Mouse (Mus musculus) 416B (cell line): ENCODE results near the gene Ube2r2.
A peak's percentile ranks its signal among the peaks of the same experiment; 100 is the strongest.

Experiments used
- DNase-seq: peaks from one replicate; pipeline ENCODE4 v3.0.0; 2011; ENCODE audit warnings: low read depth

The Ube2r2 gene

GRCm38 (mm10) chr4:41118706-41119292 is 16.7 kb upstream of the Ube2r2 start:
- peak; percentile 84 for DNase-seq

- peak; percentile 100 for DNase-seq
These were observed 11.2 kb upstream of the Ube2r2 start, which contains the start of gene Nol6 for GRCm38 (mm10) chr4:41124180-41124951. Gene Nol6, minus strand, starts transcription at chr4:41124455.

- DNase-seq: peak; percentile 85
These were observed 6.1 kb upstream of the Ube2r2 start for GRCm38 (mm10) chr4:41129406-41129805.

- no peak for DNase-seq
These were observed 5.7 kb upstream of the Ube2r2 start for GRCm38 (mm10) chr4:41129836-41130235.

GRCm38 (mm10) chr4:41132471-41132870 is 3.1 kb upstream of the Ube2r2 start:
- no peak for DNase-seq

GRCm38 (mm10) chr4:41133529-41134291 is 1.8 kb upstream of the Ube2r2 start:
- peak; percentile 35 for DNase-seq

GRCm38 (mm10) chr4:41134935-41135710 is 420 bp upstream of the Ube2r2 start:
- peak; percentile 90 for DNase-seq

- DNase-seq: peak; percentile 75
These were observed 887 bp downstream of the Ube2r2 start for GRCm38 (mm10) chr4:41136454-41136805.

- peak; percentile 36 for DNase-seq
These were observed 1.3 kb downstream of the Ube2r2 start for GRCm38 (mm10) chr4:41136811-41137210.

GRCm38 (mm10) chr4:41140174-41140875 is 4.8 kb downstream of the Ube2r2 start:
- no peak for DNase-seq

GRCm38 (mm10) chr4:41142601-41143000 is 7.1 kb downstream of the Ube2r2 start:
- no peak for DNase-seq

GRCm38 (mm10) chr4:41149891-41150290 is 14.3 kb downstream of the Ube2r2 start:
- DNase-seq: no peak

- DNase-seq: no peak
These were observed 15.6 kb downstream of the Ube2r2 start for GRCm38 (mm10) chr4:41151186-41151585.

- DNase-seq: peak; percentile 35
These were observed 17.6 kb downstream of the Ube2r2 start for GRCm38 (mm10) chr4:41153146-41153545.

- DNase-seq: no peak
These were observed 21.4 kb downstream of the Ube2r2 start for GRCm38 (mm10) chr4:41156961-41157360.

GRCm38 (mm10) chr4:41158251-41158650 is 22.7 kb downstream of the Ube2r2 start:
- DNase-seq: peak; percentile 49

GRCm38 (mm10) chr4:41161232-41161631 is 25.7 kb downstream of the Ube2r2 start:
- DNase-seq: no peak

GRCm38 (mm10) chr4:41164974-41165373 is 29.4 kb downstream of the Ube2r2 start:
- DNase-seq: no peak

GRCm38 (mm10) chr4:41165693-41166475 is 30.3 kb downstream of the Ube2r2 start:
- DNase-seq: peak; percentile 55

- no peak for DNase-seq
These were observed 35.4 kb downstream of the Ube2r2 start for GRCm38 (mm10) chr4:41170970-41171369.

- DNase-seq: no peak
These were observed 39.1 kb downstream of the Ube2r2 start for GRCm38 (mm10) chr4:41174631-41175030.
